Mouse (Mus musculus) cerebellum, adult (tissue): ENCODE measurements around the gene Cep290.

Experiments used
- ATAC-seq: cut with Nextera tagmentation; 2 replicates; pipeline ENCODE4 v1.9.2; 2017; ENCODE audit warnings: mild to moderate bottlenecking, moderate library complexity, mixed read lengths; ENCODE audit not compliant: insufficient number of reproducible peaks, low FRiP score, low TSS enrichment

Gene Cep290

DNA sequence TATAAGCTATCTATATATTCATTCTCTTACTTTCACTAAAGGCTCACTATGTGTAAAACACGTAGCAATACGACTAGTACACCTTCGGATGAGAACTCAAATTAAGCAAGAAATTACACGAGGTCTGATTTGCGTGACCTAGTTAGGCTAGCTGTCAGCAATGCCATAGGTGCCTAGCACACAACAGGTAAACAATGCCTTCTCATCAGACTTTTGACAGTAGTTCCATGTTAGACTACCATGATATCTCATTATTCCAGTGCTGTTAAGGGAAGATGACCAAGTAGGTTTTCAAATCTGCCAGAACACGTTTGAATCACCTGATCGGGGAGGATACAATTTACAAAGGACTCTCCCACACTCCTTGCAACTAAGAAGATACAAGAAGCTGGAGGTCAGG, 101.2 kb downstream of the Cep290 start:
- ATAC-seq, result peak; percentile 40

- ATAC-seq, result peak; percentile 97
These were observed 101.6 kb downstream of the Cep290 start for GRCm38 (mm10) chr10:100588932-100589388.

DNA sequence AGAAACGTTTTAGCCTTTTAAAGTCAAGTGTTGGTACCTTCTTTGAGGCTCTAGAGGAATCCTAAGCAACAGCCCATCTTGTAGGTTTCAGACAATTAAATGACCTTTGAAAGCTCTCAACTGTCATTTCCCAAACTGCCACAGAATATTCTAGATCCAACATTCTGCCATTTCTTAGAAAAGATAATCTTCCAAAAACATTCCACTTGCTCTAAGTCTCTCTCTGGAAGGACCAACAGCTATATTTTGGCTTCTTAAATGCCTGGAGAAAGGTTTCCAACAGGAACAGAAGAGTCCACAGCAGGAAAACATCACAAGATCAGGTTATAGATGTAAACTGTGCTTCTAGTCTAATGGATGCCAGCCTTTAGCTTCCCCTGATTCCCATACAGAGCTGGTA, 103.0 kb downstream of the Cep290 start, which contains the start of the genes 4930430F08Rik and 1700017N19Rik:
TSS of gene 4930430F08Rik (minus strand) at position 101 of the 400 bp plus-strand sequence.
TSS of gene 1700017N19Rik (plus strand) at position 162 of the 400 bp plus-strand sequence.
- no peak for ATAC-seq

GRCm38 (mm10) chr10:100598339-100598738, 111.0 kb downstream of the Cep290 start:
- ATAC-seq, result no peak

- ATAC-seq, result no peak
These were observed 116.2 kb downstream of the Cep290 start for GRCm38 (mm10) chr10:100603511-100603910.

- peak; percentile 95 for ATAC-seq
These were observed 116.9 kb downstream of the Cep290 start for GRCm38 (mm10) chr10:100604254-100604653.

GRCm38 (mm10) chr10:100617233-100617903, 130.0 kb downstream of the Cep290 start:
- ATAC-seq, result peak; percentile 99

DNA sequence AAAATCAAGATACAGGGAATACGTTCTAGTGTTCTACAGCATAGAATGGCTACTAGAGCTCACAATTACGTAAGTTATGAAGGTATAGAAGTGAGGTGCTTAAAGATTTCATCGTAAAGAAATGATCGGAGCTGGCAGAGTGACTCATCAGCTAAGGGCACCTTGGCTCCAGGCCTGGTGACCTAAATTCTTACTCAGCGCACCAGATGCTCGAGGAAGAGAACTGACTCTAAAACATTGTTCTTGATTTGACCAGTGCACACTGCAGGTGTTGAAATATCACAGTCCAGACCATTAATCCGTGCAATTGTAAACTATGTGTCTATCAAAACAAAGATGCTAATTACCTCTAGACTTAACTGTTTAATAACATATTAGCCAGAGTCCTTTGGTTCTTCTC, 132.1 kb downstream of the Cep290 start:
- peak; percentile 54; the same call in 1 of the 2 replicates for ATAC-seq

GRCm38 (mm10) chr10:100620040-100620439, 132.7 kb downstream of the Cep290 start:
- no peak for ATAC-seq

GRCm38 (mm10) chr10:100622494-100622893, 135.1 kb downstream of the Cep290 start:
- ATAC-seq, result no peak
